Comparison of ENCODE assay signal across 8 mouse cellular contexts in genomic region chr5:139956859-139957258, GRCm38 (mm10). TPM values are rescaled to one million over a fixed set of nuclear protein-coding genes. Genes with fewer than 3 reads are reported as not detected.
DNase-seq lines count a peak whose midpoint lies in the region; ATAC-seq and TF ChIP-seq lines count a peak whose summit lies in the region.

No protein-coding gene starts in this region.

- H3K4me1 ChIP-seq in heart, embryonic 12.5 days (replicated peaks) = peaks cover 12% of the 10 kb centered on the region; the same call in 1 of the 2 replicates
- peaks cover 3% of the 10 kb centered on the region; the same call in 1 of the 2 replicates for H3K4me1 ChIP-seq in lung, postnatal 0 days (ENCODE audit: insufficient read depth, low read depth, low read length)

- H3K36me3 ChIP-seq in heart, embryonic 12.5 days = no peaks in the 10 kb centered on the region
- H3K36me3 ChIP-seq in lung, postnatal 0 days (ENCODE audit: insufficient read depth, low read length) = no peaks in the 10 kb centered on the region

- H3K27me3 ChIP-seq in heart, embryonic 12.5 days (replicated peaks) = peaks cover 36% of the 10 kb centered on the region
- no peaks in the 10 kb centered on the region for H3K27me3 ChIP-seq in lung, postnatal 0 days (replicated peaks; ENCODE audit: insufficient read depth, low read length)

- TF ChIP-seq EP300 in lung, postnatal 0 days (IDR thresholded peaks at IDR 0.05) = no peak

- 24% methylated on average over 10 of the region's 10 CpGs for WGBS in heart, embryonic 12.5 days
- 2% methylated on average over 10 of the region's 10 CpGs for WGBS in lung, postnatal 0 days

- no peak for TF ChIP-seq CTCF in brain, embryonic 14.5 days (IDR thresholded peaks at IDR 0.05; ENCODE audit: borderline replicate concordance, extremely low read depth, insufficient read depth, insufficient read length)
- TF ChIP-seq CTCF in lung, postnatal 0 days (IDR thresholded peaks at IDR 0.05) = peak; percentile 32

- no peak overlapping the region for H3K9ac ChIP-seq in heart, embryonic 12.5 days
- no peak overlapping the region for H3K9ac ChIP-seq in lung, postnatal 0 days (replicated peaks; ENCODE audit: low read depth)

- H3K9me3 ChIP-seq in heart, embryonic 12.5 days (replicated peaks) = no peaks in the 10 kb centered on the region
- no peaks in the 10 kb centered on the region for H3K9me3 ChIP-seq in lung, postnatal 0 days (ENCODE audit: low read length)

- no peak for DNase-seq in heart, postnatal 25 days (ENCODE audit: low spot score)
- peak; percentile 85 for DNase-seq in brain, embryonic 14.5 days (ENCODE audit: low read depth)
- peak; percentile 71 for DNase-seq in lung, postnatal 0 days (ENCODE audit: low spot score)
- peak; percentile 48 for DNase-seq in thymus, postnatal 4 days
- no peak for DNase-seq in adrenal gland, adult 2 months

- TF ChIP-seq POLR2A in brain, embryonic 14.5 days (IDR thresholded peaks at IDR 0.05; ENCODE audit: borderline replicate concordance, extremely low read depth, insufficient read depth, insufficient read length, poor library complexity, severe bottlenecking) = no peak

- no peak overlapping the region for H3K4me3 ChIP-seq in heart, embryonic 12.5 days
- H3K4me3 ChIP-seq in lung, postnatal 0 days (ENCODE audit: low read depth, low read length) = no peak overlapping the region

- intact Hi-C loops in heart, postnatal 25 days (cut with DNase I) = no loop called here

- peak; percentile 63 for ATAC-seq in heart, embryonic 12.5 days (ENCODE audit: insufficient number of reproducible peaks, low FRiP score)
- peak; percentile 94 to 96 for ATAC-seq in hematopoietic stem cell, adult 5-6 weeks (replicated peaks in 1 of 2; ENCODE audit: insufficient read depth in 1 of 2, low FRiP score in 2 of 2, low TSS enrichment in 1 of 2, low read depth in 1 of 2, poor library complexity in 2 of 2, severe bottlenecking in 2 of 2)
- ATAC-seq in lung, postnatal 0 days = peak; percentile 83
- no peak for ATAC-seq in activated CD4-positive, CD25-positive, alpha-beta regulatory T cell, adult 4 months

- no peak overlapping the region for H3K27ac ChIP-seq in heart, embryonic 12.5 days (ENCODE audit: poor library complexity, severe bottlenecking)
- no peak overlapping the region for H3K27ac ChIP-seq in lung, postnatal 0 days (ENCODE audit: low read length)

- peak overlapping the region; percentile 36 for H3K4me2 ChIP-seq in heart, embryonic 12.5 days
- peak overlapping the region; percentile 35 for H3K4me2 ChIP-seq in lung, postnatal 0 days (replicated peaks; ENCODE audit: low read depth, low read length)

RNA-seq across cellular contexts. Expression of gene Elfn1, which starts 49.1 kb away (rescaled TPM):
- 0.05 and 0.22 TPM in 2 replicates for polyA plus RNA-seq in heart, embryonic 12.5 days (2016; fragmentation: Nextera tagmentation; extraction: Ambion mirVana)
- under 1 TPM; 0.13 to 0.14 TPM for total RNA-seq in heart, postnatal 25 days (2021)
- 9.7 and 14.6 TPM in 2 replicates for polyA plus RNA-seq in brain, embryonic 14.5 days (2012; rRNA removed)
- total RNA-seq in hematopoietic stem cell, adult 5-6 weeks (2017) = not detected in 2 replicates
- 1.5 TPM in 2 replicates for polyA plus RNA-seq in lung, postnatal 0 days (2015; fragmentation: Nextera tagmentation; extraction: Ambion mirVana)
- not detected for polyA plus RNA-seq in activated CD4-positive, CD25-positive, alpha-beta regulatory T cell, adult 4 months (2017; shearing (Covaris generic))
- total RNA-seq in adrenal gland, adult 2 months (2021) = 10 to 100 TPM in 1 of 2 experiments, under 1 TPM in 1; 0.35 to 25.4 TPM
- 33.8 and 96.1 TPM in 2 replicates for polyA plus RNA-seq in adrenal gland, adult 2 months (2012; rRNA removed)

Comparison
In these comparisons a context has a peak if more than half of its experiments do, and no peak if none do; other contexts are left out.
1. DNase-seq: peak in brain, embryonic 14.5 days (single experiment), lung, postnatal 0 days (single experiment) and thymus, postnatal 4 days (single experiment); none in heart, postnatal 25 days (single experiment) and adrenal gland, adult 2 months (single experiment).